Mouse (Mus musculus) spleen, adult 2 months (tissue): ENCODE data around the gene Cyp2r1. TPM values are rescaled to one million over a fixed set of nuclear protein-coding genes. Genes with fewer than 3 reads are reported as not detected.

Source experiments
- DNase-seq, 2 experiments: peaks; one replicate each; pipeline versions ENCODE4 v3.0.0 to v3.0.0-alpha.2; 2012 to 2021; ENCODE audit warnings: low spot score in 2 of 2, low read depth in 1 of 2
- H3K27ac ChIP-seq: fragments of 200-500 bp; 2 replicates; pipeline ENCODE4 v1.5.1; 2012; ENCODE audit warnings: low read length, inconsistent platforms; ENCODE audit not compliant: insufficient read depth
- H3K27me3 ChIP-seq: fragments of 200-500 bp; 2 replicates; pipeline ENCODE4 v1.6.1; 2012; ENCODE audit warnings: mild to moderate bottlenecking, moderate library complexity, low read length, inconsistent platforms; ENCODE audit not compliant: control insufficient read depth, insufficient read depth
- H3K36me3 ChIP-seq: fragments of 200-500 bp; 2 replicates; pipeline ENCODE4 v1.6.1; 2012; ENCODE audit warnings: mild to moderate bottlenecking, low read length, inconsistent platforms; ENCODE audit not compliant: control insufficient read depth, insufficient read depth
- H3K4me1 ChIP-seq: fragments of 200-500 bp; 2 replicates; pipeline ENCODE4 v1.6.1; 2011; ENCODE audit warnings: inconsistent platforms; ENCODE audit not compliant: control insufficient read depth, insufficient read depth, insufficient read length
- H3K4me3 ChIP-seq: fragments of 200-500 bp; 2 replicates; pipeline ENCODE4 v1.5.1; 2011; ENCODE audit warnings: mild to moderate bottlenecking, inconsistent platforms; ENCODE audit not compliant: insufficient read depth, insufficient read length; ENCODE audit errors: extremely low read depth
- CTCF ChIP-seq: fragments of 200-500 bp; IDR thresholded peaks from 2 replicates; pipeline ENCODE4 v1.5.1; 2011; ENCODE audit warnings: mild to moderate bottlenecking, inconsistent platforms; ENCODE audit not compliant: insufficient read depth, insufficient read length, insufficient replicate concordance; ENCODE audit errors: extremely low read depth
- POLR2A ChIP-seq: fragments of 200-500 bp; IDR thresholded peaks from 2 replicates; pipeline ENCODE4 v1.6.1; 2011; ENCODE audit warnings: low read depth, low read length, inconsistent platforms
- WGBS: fragments of 180-500 bp; shearing (Covaris S2); methylation state at CpG from one replicate; pipeline ENCODE4 v1.1.7; 2018; 5-methylcytosine and 5-hydroxymethylcytosine counted together
- polyA plus RNA-seq: library from polyadenylated mRNA; depleted of rRNA; stranded (reverse); fragments of >200 nt; gene quantifications from 2 replicates; pipeline ENCODE4 v1.2.3, GENCODE M21; 2012; rRNA removed

The Cyp2r1 gene
- polyA plus RNA-seq, 1 experiment: 1.4 TPM

- TF ChIP-seq POLR2A (no peak), CTCF (no peak)
- Histone ChIP-seq H3K36me3 (peaks cover 6% of the 10 kb centered on the region), H3K4me1 (no peaks in the 10 kb centered on the region), H3K27ac (no peak overlapping the region), H3K27me3 (no peaks in the 10 kb centered on the region), H3K4me3 (no peak overlapping the region)
- DNase-seq: no peak
- 92% methylated on average over 1 of the region's 1 CpGs for WGBS
Measured at GRCm38 (mm10) chr7:114536179-114536578, 26.6 kb downstream of the Cyp2r1 start.

- DNase-seq: no peak
- no peak overlapping the region for H3K4me3 ChIP-seq
- H3K27me3 ChIP-seq: no peaks in the 10 kb centered on the region
- TF ChIP-seq POLR2A (no peak), CTCF (no peak)
- peaks cover 13% of the 10 kb centered on the region for H3K4me1 ChIP-seq
- WGBS: 20% methylated on average over 1 of the region's 1 CpGs
- peaks cover 4% of the 10 kb centered on the region; the same call in 1 of the 2 replicates for H3K36me3 ChIP-seq
- H3K27ac ChIP-seq: no peak overlapping the region
Measured at GRCm38 (mm10) chr7:114526245-114526644, 36.5 kb downstream of the Cyp2r1 start.

GRCm38 (mm10) chr7:114520122-114520521 lies 42.6 kb downstream of the Cyp2r1 start:
- Histone ChIP-seq H3K4me1 (no peaks in the 10 kb centered on the region), H3K27ac (no peak overlapping the region), H3K4me3 (no peak overlapping the region), H3K27me3 (no peaks in the 10 kb centered on the region), H3K36me3 (peaks cover 3% of the 10 kb centered on the region; the same call in 1 of the 2 replicates)
- TF ChIP-seq POLR2A: no peak
- TF ChIP-seq CTCF: no peak
- WGBS: 96% methylated on average over 1 of the region's 1 CpGs
- no peak for DNase-seq

GRCm38 (mm10) chr7:114508879-114509278 lies 53.9 kb downstream of the Cyp2r1 start:
- Histone ChIP-seq H3K36me3 (peaks cover 4% of the 10 kb centered on the region; the same call in 1 of the 2 replicates), H3K27me3 (no peaks in the 10 kb centered on the region), H3K4me1 (no peaks in the 10 kb centered on the region), H3K27ac (no peak overlapping the region), H3K4me3 (no peak overlapping the region)
- DNase-seq: no peak
- TF ChIP-seq CTCF: no peak
- TF ChIP-seq POLR2A: no peak
- 79% methylated on average over 2 of the region's 2 CpGs for WGBS

Other genes starting within 250 kb of the Cyp2r1 start
- 4.1 and 5.8 TPM in 2 replicates for gene Pde3b, start 147.7 kb downstream of the Cyp2r1 start, polyA plus RNA-seq
- gene Calca, start 73.4 kb upstream of the Cyp2r1 start, polyA plus RNA-seq: 0.11 TPM in 1 of 2 replicates, not detected in the other
- 0.12 TPM in 1 of 2 replicates, not detected in the other for gene Calcb, start 155.7 kb upstream of the Cyp2r1 start, polyA plus RNA-seq
- gene Insc, start 180.7 kb upstream of the Cyp2r1 start, polyA plus RNA-seq: 0.12 and 0.18 TPM in 2 replicates